Mouse (Mus musculus): ENCODE measurements around the gene Atxn2l.

DNA sequence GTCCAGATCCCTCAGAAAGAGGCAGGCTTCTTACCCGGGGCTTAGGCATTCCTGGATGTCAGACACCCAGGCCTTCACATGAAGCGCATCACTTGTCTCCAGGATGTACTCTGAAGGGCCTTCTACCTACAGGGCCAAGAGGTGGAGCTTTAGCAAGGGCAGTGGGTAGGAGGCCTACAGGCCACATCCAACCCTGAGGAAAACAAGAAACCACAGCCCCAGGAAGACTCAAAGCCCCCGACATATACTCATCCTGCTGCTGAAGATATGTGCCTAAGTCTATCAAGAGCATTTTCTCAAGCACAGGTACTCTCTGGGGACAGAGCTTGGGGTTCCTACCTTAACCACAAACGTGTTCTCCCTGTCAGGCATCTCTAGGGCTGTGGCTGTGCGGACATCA lies 31.9 kb downstream of the Atxn2l start:
- TF ChIP-seq POLR2AphosphoS5 (IDR thresholded peaks at IDR 0.05; ENCODE audit: insufficient replicate concordance, low read depth, low read length) (no peak), CTCF (IDR thresholded peaks at IDR 0.05; ENCODE audit: low read depth, low read length) (no peak), GATA1 (IDR thresholded peaks at IDR 0.05; ENCODE audit: borderline replicate concordance, low read length) (no peak)
